Mouse (Mus musculus) right cerebral cortex, adult 18-20 months (tissue): ENCODE measurements at regions not wholly inside any gene's neighbourhood (a gene's known extent, or its start where the extent isn't known, plus 50 kb on each side); places are given as distances from the start of the nearest gene placed in this dataset.

ENCODE experiments used
- DNase-seq: peaks from one replicate; pipeline ENCODE4 v3.0.0; 2022; ENCODE audit warnings: mixed read lengths

DNA sequence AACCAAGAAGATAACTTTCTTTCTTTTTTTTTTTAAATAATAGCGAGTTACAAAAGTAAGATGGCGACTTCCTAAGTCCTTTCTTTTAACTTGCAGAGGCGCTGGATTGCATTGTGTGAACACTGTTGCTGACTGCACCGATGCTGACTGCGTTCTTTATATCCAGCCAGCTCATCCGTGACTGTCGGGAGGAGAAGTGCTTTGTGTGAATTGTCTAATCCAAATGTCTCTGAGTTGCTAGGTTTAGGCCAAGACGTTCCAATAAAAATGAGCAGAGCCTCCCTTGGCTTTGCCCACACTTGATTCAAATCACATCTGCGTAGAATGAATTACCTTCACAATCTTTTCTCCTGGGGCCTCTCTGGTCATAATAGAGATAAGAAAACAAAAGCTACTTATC is 156.0 kb upstream of the Slc24a2 start:
- no peak for DNase-seq

DNA sequence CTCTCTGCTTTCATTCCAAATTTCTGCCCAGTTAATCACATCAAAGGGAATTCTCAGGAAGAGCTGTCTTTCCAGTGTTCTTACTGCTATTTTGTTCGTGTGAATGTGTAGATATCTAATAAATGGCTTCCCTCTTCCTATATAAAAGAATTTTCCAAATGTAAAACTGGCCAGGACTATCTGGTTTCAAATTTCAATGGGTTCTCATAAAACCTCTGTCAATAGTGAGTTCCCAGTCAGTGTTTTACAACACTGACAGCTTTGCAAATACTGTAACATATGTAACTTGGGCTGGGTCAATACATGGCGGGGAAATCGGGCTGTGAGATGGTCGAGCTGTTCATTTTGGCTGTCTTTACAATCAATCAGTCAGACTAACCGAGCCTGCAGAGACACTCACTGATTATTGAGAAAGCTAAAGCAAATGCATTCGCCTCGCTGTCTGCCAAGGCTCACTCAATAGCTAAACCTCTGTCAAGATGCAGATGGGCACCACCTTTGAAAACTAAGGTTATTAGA is 155.0 kb upstream of the Slc24a2 start:
- DNase-seq = no peak

DNA sequence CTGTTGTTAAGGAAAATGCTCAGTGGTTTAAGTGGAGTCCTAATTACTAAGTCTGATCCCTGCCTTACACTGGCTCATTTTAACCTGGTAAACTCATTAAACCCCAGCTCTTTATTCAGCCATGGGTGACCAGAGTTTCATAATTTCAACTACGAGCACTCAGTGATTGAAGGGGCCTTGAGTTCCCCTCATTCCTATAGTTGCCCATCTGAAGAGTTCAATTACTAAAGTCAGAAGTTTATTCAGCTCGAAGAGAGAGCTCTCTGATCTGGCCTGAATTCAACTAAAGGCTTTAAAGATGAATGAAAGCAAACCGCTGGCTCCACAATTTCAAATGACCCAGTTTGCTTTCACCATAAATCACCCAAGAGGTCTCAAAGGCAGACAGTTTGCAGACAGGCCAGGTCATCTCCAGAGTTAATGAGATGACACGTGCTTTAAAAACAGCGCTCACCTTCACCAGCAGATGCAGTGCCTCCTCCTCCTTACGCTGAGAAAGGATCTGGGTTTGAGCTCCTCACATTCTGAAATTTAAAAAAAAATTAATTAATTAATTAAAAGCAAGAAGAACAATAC is 154.3 kb upstream of the Slc24a2 start:
- DNase-seq = no peak

DNA sequence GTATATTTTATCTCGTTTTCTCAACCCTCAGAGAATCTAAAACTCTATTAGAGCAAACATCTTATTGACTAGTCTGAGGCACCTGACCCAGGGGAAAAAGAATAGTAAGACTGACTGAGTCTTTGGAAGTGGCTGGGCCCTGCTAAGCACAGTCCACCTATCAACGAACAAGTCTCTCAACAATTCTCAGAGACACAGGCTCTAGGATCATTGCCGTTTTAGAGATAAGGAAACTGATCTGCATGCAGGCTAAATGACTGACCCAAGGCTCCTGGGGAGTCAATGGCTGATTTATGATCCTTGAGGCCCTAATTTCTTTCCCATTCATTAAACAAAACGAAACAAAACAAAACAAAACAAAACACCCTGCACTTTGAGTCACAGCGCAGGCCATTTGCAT is 150.4 kb upstream of the Slc24a2 start:
- DNase-seq = no peak

DNA sequence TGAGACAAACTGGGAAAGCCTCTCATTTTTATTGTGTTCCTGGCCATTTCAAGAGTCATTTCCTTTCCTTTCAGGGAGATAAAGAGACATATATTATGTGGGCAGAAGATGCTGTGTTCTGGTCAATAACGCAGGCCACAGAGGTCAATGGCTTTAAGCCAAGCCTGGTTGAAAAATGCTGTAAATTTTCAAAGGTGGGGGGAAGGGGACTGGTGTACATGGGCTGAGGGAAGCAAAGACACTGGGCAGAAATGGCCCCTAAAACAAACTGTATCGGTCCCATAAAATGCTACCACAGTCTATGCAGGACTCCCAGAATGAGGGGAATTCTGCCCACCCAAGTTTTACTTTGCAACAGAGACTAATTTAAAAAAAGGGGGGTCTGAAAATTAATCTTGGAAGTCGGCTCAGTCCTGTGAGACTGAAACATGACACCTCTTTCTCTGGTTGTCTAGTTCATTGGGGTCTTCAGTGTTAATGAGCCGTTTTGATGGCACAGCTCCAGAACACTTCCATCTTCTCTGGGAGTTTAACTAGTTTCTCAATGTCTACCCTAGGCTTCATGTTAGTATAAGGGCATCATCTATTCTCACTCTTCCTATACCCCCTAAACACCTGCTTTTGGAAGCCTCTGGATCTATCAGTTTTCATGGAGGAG is 149.4 kb upstream of the Slc24a2 start:
- no peak for DNase-seq

DNA sequence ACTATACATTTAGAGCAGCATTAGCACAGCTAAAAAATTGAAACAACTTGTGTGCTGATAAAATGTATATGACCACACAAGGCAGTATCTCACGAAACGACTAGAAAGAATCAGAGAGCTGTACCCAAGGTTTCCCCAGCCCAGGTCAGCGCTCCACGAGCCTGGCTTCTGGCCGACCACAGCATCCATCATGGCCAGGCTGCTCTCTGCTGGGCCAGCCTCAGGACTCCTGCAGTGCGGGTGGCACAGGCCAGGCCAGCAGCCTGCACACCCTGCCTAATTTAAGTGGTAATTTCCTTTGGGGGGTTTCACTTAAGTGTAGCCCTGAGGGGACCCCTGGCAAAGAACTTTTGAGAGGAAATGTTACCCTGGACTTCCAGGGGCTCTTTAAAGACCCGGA is 141.7 kb upstream of the Slc24a2 start:
- no peak for DNase-seq

DNA sequence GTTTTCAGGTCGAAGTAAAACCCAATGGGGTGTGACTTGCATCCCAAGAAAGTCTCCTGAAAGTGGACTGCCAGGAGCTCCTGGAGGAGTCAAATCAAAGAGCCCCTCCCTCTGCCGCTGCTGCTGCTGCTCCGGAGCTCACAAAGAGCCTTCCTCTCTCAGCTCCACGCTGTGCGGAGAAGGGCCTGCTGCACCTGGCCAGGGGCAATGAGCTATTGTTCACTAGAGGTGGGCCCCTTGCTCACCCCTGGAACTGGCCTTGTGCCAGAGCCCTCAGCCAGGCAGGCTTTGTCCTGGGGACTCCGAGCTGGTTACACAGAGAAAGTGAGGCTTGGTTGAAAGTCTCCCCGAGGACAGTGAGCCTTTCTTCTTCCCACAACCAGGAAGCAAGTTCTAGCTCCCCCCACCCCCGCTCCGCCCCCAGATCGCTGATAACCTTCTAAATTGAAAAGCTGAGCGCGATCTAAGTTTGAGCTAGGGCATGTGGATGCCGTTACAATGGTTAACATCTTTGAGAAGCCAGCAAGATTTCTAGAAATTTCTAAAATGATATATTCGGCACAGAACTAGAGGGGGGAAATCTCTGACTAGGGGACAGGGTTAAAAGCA is 139.5 kb upstream of the Slc24a2 start:
- DNase-seq = no peak

DNA sequence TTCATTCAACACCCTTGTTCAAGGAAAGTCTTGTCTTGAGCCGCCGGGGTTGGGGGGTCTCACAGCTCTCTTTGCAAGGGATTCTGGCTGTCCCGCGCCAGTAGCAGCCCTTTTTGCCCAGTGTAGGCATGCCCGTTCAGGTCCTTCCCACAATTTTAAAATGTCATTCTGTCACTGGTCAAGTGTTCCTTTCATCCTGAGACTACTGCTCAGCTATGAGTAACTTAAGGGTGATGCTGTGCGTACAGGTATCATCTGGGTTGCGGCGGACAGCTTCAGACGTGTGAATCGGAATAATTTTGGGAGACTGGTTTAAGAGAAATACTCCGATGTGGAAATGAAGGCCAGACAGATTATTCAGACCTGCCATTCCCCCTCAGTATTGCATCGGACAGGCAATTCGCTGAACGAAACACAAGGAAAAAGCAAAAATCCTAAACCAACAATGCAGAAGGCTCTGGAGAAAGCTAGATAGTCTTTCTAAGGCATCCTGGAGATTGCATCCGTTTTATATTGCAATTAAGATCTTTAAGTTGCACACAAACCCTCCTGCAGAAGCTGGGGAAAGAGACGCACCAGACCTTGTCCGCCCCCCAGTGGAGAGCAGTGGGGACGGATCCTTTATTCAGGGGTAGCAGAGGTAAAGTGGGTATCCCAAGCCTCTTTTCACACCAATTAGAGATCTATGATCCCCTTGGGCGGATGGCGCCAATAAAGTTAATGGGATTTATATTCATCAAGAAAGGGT is 138.3 kb upstream of the Slc24a2 start:
- peak; percentile 68 for DNase-seq

DNA sequence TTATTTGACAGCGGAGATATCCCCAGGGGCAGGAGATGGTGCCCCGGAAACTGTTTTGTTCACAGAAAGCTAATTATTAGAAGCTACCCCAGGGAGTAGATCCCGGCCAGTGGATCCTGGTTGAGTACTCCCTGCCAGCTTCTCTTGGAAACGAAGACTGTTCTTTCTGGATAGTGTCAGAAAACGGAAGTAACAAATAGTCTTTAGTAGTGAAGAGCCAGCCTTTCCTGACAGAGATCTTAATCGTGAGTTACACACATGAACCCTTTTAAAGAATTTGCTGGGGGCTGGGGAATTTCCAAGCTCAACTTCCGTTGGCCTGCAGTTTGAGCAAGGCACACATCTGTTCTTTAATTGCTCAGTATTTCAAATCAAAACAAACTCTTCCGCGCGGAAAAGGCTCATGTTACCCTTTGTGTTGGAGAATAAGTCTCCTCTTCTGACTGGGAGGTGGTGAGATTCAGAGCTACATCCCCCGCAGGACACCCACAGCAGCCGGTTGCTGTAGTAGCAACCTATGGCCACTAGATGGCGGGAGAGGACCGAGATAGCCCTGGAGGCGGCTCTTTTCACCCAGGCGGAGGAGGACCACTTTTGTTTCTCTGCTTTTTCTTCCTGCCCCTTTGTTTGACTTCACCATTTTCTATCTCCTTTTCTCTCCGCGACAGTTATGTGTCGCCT is 137.6 kb upstream of the Slc24a2 start:
- DNase-seq = peak; percentile 83

DNA sequence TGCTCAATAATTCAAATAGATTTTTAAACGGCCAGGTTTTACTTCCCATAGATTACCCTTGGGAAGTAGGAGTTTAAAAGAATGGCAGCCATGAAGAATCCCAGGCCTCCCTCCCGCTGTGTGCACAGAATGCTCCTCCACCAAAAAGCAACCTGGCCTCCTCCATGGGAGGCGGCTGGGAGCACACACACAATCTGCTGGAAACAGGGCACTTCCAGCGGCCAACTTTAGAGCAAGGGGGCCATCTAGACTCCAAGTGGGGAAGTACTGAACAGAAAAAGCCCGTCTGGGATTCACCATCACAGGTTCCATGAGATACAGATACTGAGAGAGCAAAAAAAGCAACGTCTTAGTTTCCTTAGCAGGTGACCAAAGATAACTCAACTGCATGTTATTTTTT is 131.9 kb upstream of the Slc24a2 start:
- DNase-seq = peak; percentile 79

DNA sequence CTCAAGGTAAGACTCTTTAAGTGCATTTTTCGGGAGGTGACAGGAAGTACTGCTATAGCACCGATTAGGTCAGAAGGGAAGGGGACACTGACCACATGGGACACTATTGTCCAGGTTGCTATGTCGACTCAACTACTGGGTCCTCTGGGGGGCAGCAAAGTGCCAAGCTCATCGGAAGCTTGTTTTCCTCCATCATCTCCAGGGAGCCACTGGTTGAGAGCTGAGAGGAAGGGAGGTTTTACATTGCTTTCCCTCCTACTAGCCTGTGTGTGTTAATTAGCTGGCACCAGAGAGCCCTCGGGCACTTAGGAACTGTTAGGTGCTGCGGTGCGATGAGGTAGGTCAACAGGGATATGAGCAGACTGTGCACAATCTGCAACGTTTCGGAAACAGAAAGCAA is 129.2 kb upstream of the Slc24a2 start:
- peak; percentile 63 for DNase-seq

DNA sequence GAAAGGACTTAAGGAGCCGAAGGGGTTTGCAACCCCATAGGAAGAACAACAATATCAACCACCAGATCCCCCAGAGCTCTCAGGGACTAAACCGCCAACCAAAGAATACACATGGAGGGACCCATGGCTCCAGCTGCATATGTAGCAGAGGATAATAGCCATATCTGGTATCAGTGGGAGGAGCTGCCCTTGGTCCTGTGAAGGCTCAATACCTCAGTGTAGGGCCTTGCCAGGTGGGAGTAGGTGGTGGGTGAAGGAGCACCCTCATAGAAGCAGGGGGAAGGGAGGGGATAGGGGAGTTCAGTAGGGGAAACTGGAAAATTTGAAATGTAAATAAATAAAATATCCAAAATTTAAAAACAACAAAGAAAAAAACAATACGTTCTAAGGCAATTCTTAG is 128.7 kb upstream of the Slc24a2 start:
- no peak for DNase-seq

DNA sequence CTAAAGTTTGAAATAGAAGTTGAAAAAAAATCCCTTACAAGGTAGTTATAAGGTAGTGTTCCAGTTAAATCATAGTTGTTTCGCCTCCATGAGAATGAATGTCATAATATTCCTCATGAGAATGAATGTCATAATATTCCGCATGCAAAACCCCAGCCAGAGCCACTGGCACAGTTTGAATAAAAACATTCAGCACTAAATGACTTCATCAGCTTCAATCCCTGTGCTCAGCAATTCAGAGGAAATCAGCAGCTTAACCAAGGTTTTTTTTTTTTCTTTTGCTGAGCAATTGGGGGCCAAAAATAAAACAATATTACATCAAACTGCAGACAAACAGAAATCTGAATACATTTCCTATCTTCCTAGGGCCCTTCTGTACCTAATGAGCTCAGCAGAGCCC is 102.7 kb upstream of the Slc24a2 start:
- DNase-seq = no peak

DNA sequence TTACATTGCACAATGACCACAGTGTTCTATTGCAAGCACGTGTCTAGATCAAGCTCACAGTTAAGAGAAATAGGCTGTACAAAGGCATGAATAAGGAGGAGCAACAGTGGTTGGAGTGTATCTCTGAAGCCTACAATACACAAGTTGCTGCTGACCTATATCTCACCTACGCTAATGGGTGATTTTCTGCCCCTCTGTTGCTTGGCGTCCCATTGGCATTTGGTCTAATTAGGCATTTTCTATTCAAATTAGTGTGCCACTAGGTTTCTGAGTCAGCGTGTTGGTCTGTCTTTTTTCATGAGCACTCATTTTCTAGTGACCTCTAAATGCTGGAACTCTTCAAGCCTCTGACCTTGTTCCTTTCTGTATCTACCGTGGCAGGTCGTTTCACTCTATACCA is 98.9 kb upstream of the Slc24a2 start:
- no peak for DNase-seq

DNA sequence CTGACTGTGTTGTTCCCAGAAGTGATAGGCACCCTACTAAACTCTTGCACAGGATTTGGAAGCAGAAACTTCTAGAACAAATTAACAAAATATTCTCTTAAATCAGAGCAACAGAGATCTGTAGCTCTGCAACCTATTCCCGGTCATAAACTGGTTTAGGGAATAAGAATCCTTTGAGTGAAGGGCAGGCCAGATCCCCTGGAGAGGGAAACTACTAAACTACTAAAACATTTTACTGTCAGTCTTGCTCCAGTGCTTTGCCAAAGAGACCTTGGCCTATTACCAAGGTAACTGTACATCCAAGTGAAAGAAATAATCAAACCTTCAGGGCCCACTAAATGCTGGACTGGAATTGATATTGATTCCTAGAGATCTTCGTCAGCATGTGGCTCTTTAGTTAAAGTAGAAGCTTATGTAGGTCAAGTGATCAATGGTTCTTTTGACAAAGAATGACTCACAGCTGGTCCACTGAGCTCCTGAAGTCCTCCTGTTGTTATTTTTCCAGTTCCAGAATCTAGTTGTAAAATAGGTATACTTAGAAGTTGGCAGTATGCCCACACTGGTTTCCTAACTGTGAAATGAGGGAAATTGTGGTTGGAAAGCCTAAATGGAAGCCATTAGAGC is 91.6 kb upstream of the Slc24a2 start:
- DNase-seq = no peak

DNA sequence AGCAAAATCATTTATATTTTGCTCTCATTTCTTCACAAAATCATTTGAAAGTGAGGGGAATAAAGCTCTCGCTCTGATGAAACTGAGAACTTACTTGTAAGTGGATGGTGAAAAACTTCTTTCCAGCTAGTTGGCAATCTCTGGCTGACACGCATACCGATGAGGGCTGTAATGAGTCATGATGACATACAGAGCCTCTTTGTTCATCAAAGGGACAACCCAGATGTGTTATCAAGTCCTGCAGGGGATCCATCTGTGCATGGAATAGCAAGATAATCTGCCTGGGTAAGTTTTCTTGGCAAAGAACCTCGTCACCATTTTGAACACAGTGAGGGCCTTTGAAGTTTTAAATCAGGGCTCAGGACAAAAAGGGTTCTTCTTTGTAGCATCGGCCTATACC is 67.9 kb upstream of the Slc24a2 start:
- peak; percentile 4 for DNase-seq

DNA sequence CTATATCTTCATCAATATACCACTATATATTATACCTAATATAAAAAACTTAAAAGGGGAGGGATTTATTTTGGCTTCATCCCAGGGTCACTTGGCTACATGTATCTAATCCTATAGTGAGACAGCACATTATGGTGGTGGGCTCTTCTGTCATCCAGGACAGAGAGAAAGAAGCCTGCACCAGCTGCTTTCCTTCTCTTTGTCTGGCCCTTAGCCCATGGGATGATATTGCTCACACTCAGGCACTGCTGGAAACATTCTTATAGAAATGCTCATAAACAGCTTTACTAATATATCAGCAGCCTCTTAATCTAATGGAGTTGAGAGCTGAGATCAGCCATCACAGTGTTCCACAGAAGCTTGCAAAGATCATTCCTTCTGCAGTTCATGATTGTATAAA is 64.3 kb upstream of the Slc24a2 start:
- DNase-seq = no peak
